Mouse (Mus musculus): Measurements from ENCODE around the gene Sept8. TPM values are rescaled to one million over a fixed set of nuclear protein-coding genes. Genes with fewer than 3 reads are reported as not detected.
A peak's percentile ranks its signal among the peaks of the same experiment; 100 is the strongest.
"Not testable (repeated sequence)": the region's sequence is repeated elsewhere in the genome, so short reads cannot be mapped to it uniquely, and the experiment has no call there.

Sept8 gene
- total RNA-seq, 2 experiments from 2014 or later = 4.4 to 4.9 TPM

- no peak for ATAC-seq (replicated peaks; ENCODE audit: poor library complexity, severe bottlenecking)
Observed at GRCm38 (mm10) chr11:53523545-53524405, 4.7 kb downstream of the Sept8 start.

GRCm38 (mm10) chr11:53524905-53525304 lies 5.8 kb downstream of the Sept8 start:
- ATAC-seq (replicated peaks; ENCODE audit: poor library complexity, severe bottlenecking) = peak; percentile 45; the same call in 1 of the 2 replicates

- no peak for ATAC-seq (replicated peaks; ENCODE audit: poor library complexity, severe bottlenecking)
Observed at GRCm38 (mm10) chr11:53525461-53525860, 6.4 kb downstream of the Sept8 start.

GRCm38 (mm10) chr11:53528397-53529252 lies 9.6 kb downstream of the Sept8 start:
- no peak for ATAC-seq (replicated peaks; ENCODE audit: poor library complexity, severe bottlenecking)

GRCm38 (mm10) chr11:53529253-53529557 lies 10.1 kb downstream of the Sept8 start:
- no peak for ATAC-seq (replicated peaks; ENCODE audit: poor library complexity, severe bottlenecking)

- ATAC-seq (replicated peaks; ENCODE audit: poor library complexity, severe bottlenecking) = no peak
Observed at GRCm38 (mm10) chr11:53530001-53530400, 10.9 kb downstream of the Sept8 start.

GRCm38 (mm10) chr11:53531578-53532230 lies 12.6 kb downstream of the Sept8 start:
- no peak for ATAC-seq (replicated peaks; ENCODE audit: poor library complexity, severe bottlenecking)

GRCm38 (mm10) chr11:53532231-53532620 lies 13.2 kb downstream of the Sept8 start:
- no peak; the same call in 1 of the 2 replicates for ATAC-seq (replicated peaks; ENCODE audit: poor library complexity, severe bottlenecking)

- ATAC-seq (replicated peaks; ENCODE audit: poor library complexity, severe bottlenecking) = no peak
Observed at GRCm38 (mm10) chr11:53539002-53539491, 20.0 kb downstream of the Sept8 start.

- no peak for ATAC-seq (replicated peaks; ENCODE audit: poor library complexity, severe bottlenecking)
Observed at GRCm38 (mm10) chr11:53540394-53540793, 21.3 kb downstream of the Sept8 start.

- ATAC-seq (replicated peaks; ENCODE audit: poor library complexity, severe bottlenecking) = no peak
Observed at GRCm38 (mm10) chr11:53541222-53541621, 22.2 kb downstream of the Sept8 start.

GRCm38 (mm10) chr11:53543021-53543420 lies 24.0 kb downstream of the Sept8 start:
- no peak for ATAC-seq (replicated peaks; ENCODE audit: poor library complexity, severe bottlenecking)

- no peak for ATAC-seq (replicated peaks; ENCODE audit: poor library complexity, severe bottlenecking)
Observed at GRCm38 (mm10) chr11:53546271-53546670, 27.2 kb downstream of the Sept8 start.

GRCm38 (mm10) chr11:53547566-53547965 lies 28.5 kb downstream of the Sept8 start:
- no peak for ATAC-seq (replicated peaks; ENCODE audit: poor library complexity, severe bottlenecking)

GRCm38 (mm10) chr11:53548036-53548605 lies 29.1 kb downstream of the Sept8 start:
- no peak for ATAC-seq (replicated peaks; ENCODE audit: poor library complexity, severe bottlenecking)

- no peak for ATAC-seq (replicated peaks; ENCODE audit: poor library complexity, severe bottlenecking)
Observed at GRCm38 (mm10) chr11:53550714-53551113, 31.7 kb downstream of the Sept8 start.

GRCm38 (mm10) chr11:53551754-53552153 lies 32.7 kb downstream of the Sept8 start:
- peak; percentile 80 for ATAC-seq (replicated peaks; ENCODE audit: poor library complexity, severe bottlenecking)

GRCm38 (mm10) chr11:53556529-53556928 lies 37.5 kb downstream of the Sept8 start:
- ATAC-seq (replicated peaks; ENCODE audit: poor library complexity, severe bottlenecking) = not testable (repeated sequence)

GRCm38 (mm10) chr11:53557992-53558391 lies 38.9 kb downstream of the Sept8 start:
- ATAC-seq (replicated peaks; ENCODE audit: poor library complexity, severe bottlenecking) = not testable (repeated sequence)

- ATAC-seq (replicated peaks; ENCODE audit: poor library complexity, severe bottlenecking) = not testable (repeated sequence)
Observed at GRCm38 (mm10) chr11:53559980-53560379, 40.9 kb downstream of the Sept8 start.
